Mouse (Mus musculus): ENCODE results near the gene D6Wsu163e. TPM values are rescaled to one million over a fixed set of nuclear protein-coding genes. Genes with fewer than 3 reads are reported as not detected.
A peak's percentile ranks its signal among the peaks of the same experiment; 100 is the strongest.

The D6Wsu163e gene
- polyA plus RNA-seq, 1 experiment from 2014 or later, result 32.5 TPM

GRCm38 (mm10) chr6:126940451-126940850 lies 689 bp downstream of the D6Wsu163e start:
- H3K4me3 ChIP-seq (replicated peaks; ENCODE audit: low read length), result peak overlapping the region; percentile 69
- H3K27me3 ChIP-seq (ENCODE audit: control insufficient read depth, insufficient read depth, low read length), result no peaks in the 10 kb centered on the region
- DNase-seq (ENCODE audit: low spot score) (peak; percentile 40), ATAC-seq (ENCODE audit: low FRiP score) (no peak)
- peak overlapping the region; percentile 66 for H3K9ac ChIP-seq
- peaks cover 31% of the 10 kb centered on the region for H3K36me3 ChIP-seq (replicated peaks; ENCODE audit: control insufficient read depth, insufficient read depth)
- H3K4me2 ChIP-seq (replicated peaks), result peak overlapping the region; percentile 94
- no peaks in the 10 kb centered on the region for H3K9me3 ChIP-seq (ENCODE audit: control insufficient read depth, low read length)
- H3K4me1 ChIP-seq (replicated peaks; ENCODE audit: control insufficient read depth, insufficient read depth, low read length), result peaks cover 16% of the 10 kb centered on the region
- 6% methylated on average over 5 of the region's 5 CpGs for WGBS
- no peak overlapping the region; the same call in 1 of the 2 replicates for H3K27ac ChIP-seq

- Histone ChIP-seq H3K4me1 (replicated peaks; ENCODE audit: control insufficient read depth, insufficient read depth, low read length) (no peaks in the 10 kb centered on the region), H3K27ac (no peak overlapping the region), H3K36me3 (replicated peaks; ENCODE audit: control insufficient read depth, insufficient read depth) (peaks cover 73% of the 10 kb centered on the region), H3K9me3 (ENCODE audit: control insufficient read depth, low read length) (no peaks in the 10 kb centered on the region), H3K27me3 (ENCODE audit: control insufficient read depth, insufficient read depth, low read length) (no peaks in the 10 kb centered on the region), H3K4me2 (replicated peaks) (no peak overlapping the region), H3K9ac (no peak overlapping the region), H3K4me3 (replicated peaks; ENCODE audit: low read length) (no peak overlapping the region)
- ATAC-seq (ENCODE audit: low FRiP score) (no peak), DNase-seq (ENCODE audit: low spot score) (peak; percentile 73)
- WGBS, result 91% methylated on average over 4 of the region's 4 CpGs
Observed at GRCm38 (mm10) chr6:126948336-126948735, 8.6 kb downstream of the D6Wsu163e start.

- H3K4me1 ChIP-seq (replicated peaks; ENCODE audit: control insufficient read depth, insufficient read depth, low read length), result no peaks in the 10 kb centered on the region
- peaks cover 66% of the 10 kb centered on the region for H3K36me3 ChIP-seq (replicated peaks; ENCODE audit: control insufficient read depth, insufficient read depth)
- no peak overlapping the region for H3K4me3 ChIP-seq (replicated peaks; ENCODE audit: low read length)
- ATAC-seq (ENCODE audit: low FRiP score) (0 out of 2 replicates have a peak, but pooled peaks have one; percentile 46), DNase-seq (ENCODE audit: low spot score) (peak; percentile 91)
- no peak overlapping the region for H3K27ac ChIP-seq
- 9% methylated on average over 10 of the region's 10 CpGs for WGBS
- no peak overlapping the region for H3K9ac ChIP-seq
- H3K9me3 ChIP-seq (ENCODE audit: control insufficient read depth, low read length), result no peaks in the 10 kb centered on the region
- no peaks in the 10 kb centered on the region for H3K27me3 ChIP-seq (ENCODE audit: control insufficient read depth, insufficient read depth, low read length)
- no peak overlapping the region for H3K4me2 ChIP-seq (replicated peaks)
Observed at GRCm38 (mm10) chr6:126955734-126956133, 16.0 kb downstream of the D6Wsu163e start.

GRCm38 (mm10) chr6:126961371-126962018 lies 21.7 kb downstream of the D6Wsu163e start:
- Histone ChIP-seq H3K9me3 (ENCODE audit: control insufficient read depth, low read length) (no peaks in the 10 kb centered on the region), H3K27me3 (ENCODE audit: control insufficient read depth, insufficient read depth, low read length) (no peaks in the 10 kb centered on the region), H3K9ac (no peak overlapping the region), H3K4me3 (replicated peaks; ENCODE audit: low read length) (no peak overlapping the region), H3K4me1 (replicated peaks; ENCODE audit: control insufficient read depth, insufficient read depth, low read length) (no peaks in the 10 kb centered on the region), H3K36me3 (replicated peaks; ENCODE audit: control insufficient read depth, insufficient read depth) (peaks cover 57% of the 10 kb centered on the region), H3K4me2 (replicated peaks) (no peak overlapping the region), H3K27ac (no peak overlapping the region)
- WGBS, result 90% methylated on average over 8 of the region's 8 CpGs
- no peak for DNase-seq (ENCODE audit: low spot score)
- no peak for ATAC-seq (ENCODE audit: low FRiP score)

GRCm38 (mm10) chr6:126962709-126963108 lies 22.9 kb downstream of the D6Wsu163e start:
- H3K36me3 ChIP-seq (replicated peaks; ENCODE audit: control insufficient read depth, insufficient read depth), result peaks cover 57% of the 10 kb centered on the region
- no peak for DNase-seq (ENCODE audit: low spot score)
- no peak overlapping the region for H3K9ac ChIP-seq
- no peak overlapping the region for H3K4me3 ChIP-seq (replicated peaks; ENCODE audit: low read length)
- H3K9me3 ChIP-seq (ENCODE audit: control insufficient read depth, low read length), result no peaks in the 10 kb centered on the region
- no peak overlapping the region for H3K4me2 ChIP-seq (replicated peaks)
- WGBS, result 89% methylated on average over 5 of the region's 5 CpGs
- no peak for ATAC-seq (ENCODE audit: low FRiP score)
- no peak overlapping the region for H3K27ac ChIP-seq
- no peaks in the 10 kb centered on the region for H3K27me3 ChIP-seq (ENCODE audit: control insufficient read depth, insufficient read depth, low read length)
- H3K4me1 ChIP-seq (replicated peaks; ENCODE audit: control insufficient read depth, insufficient read depth, low read length), result no peaks in the 10 kb centered on the region

GRCm38 (mm10) chr6:126963426-126963825 lies 23.7 kb downstream of the D6Wsu163e start:
- H3K36me3 ChIP-seq (replicated peaks; ENCODE audit: control insufficient read depth, insufficient read depth), result peaks cover 57% of the 10 kb centered on the region
- 89% methylated on average over 9 of the region's 9 CpGs for WGBS

GRCm38 (mm10) chr6:126966241-126967026 lies 26.7 kb downstream of the D6Wsu163e start:
- ATAC-seq (ENCODE audit: low FRiP score), result no peak
- no peak overlapping the region for H3K4me2 ChIP-seq (replicated peaks)

More at GRCm38 (mm10) chr6:126963426-126963825, 23.7 kb downstream of the D6Wsu163e start:
- Histone ChIP-seq H3K9ac (no peak overlapping the region), H3K27me3 (ENCODE audit: control insufficient read depth, insufficient read depth, low read length) (no peaks in the 10 kb centered on the region), H3K4me1 (replicated peaks; ENCODE audit: control insufficient read depth, insufficient read depth, low read length) (no peaks in the 10 kb centered on the region), H3K4me3 (replicated peaks; ENCODE audit: low read length) (no peak overlapping the region), H3K27ac (no peak overlapping the region), H3K9me3 (ENCODE audit: control insufficient read depth, low read length) (no peaks in the 10 kb centered on the region), H3K4me2 (replicated peaks) (no peak overlapping the region)
- ATAC-seq (ENCODE audit: low FRiP score) (no peak), DNase-seq (ENCODE audit: low spot score) (no peak)

GRCm38 (mm10) chr6:126981539-126982234 lies 41.9 kb downstream of the D6Wsu163e start:
- WGBS, result 80% methylated on average over 5 of the region's 5 CpGs
- peaks cover 3% of the 10 kb centered on the region; the same call in 1 of the 2 replicates for H3K36me3 ChIP-seq (replicated peaks; ENCODE audit: control insufficient read depth, insufficient read depth)
- ATAC-seq (ENCODE audit: low FRiP score), result no peak

More at GRCm38 (mm10) chr6:126966241-126967026, 26.7 kb downstream of the D6Wsu163e start:
- H3K4me1 ChIP-seq (replicated peaks; ENCODE audit: control insufficient read depth, insufficient read depth, low read length), result no peaks in the 10 kb centered on the region
- no peak overlapping the region for H3K4me3 ChIP-seq (replicated peaks; ENCODE audit: low read length)
- peaks cover 68% of the 10 kb centered on the region for H3K36me3 ChIP-seq (replicated peaks; ENCODE audit: control insufficient read depth, insufficient read depth)
- WGBS, result 92% methylated on average over 14 of the region's 14 CpGs
- no peak overlapping the region for H3K27ac ChIP-seq
- no peak for DNase-seq (ENCODE audit: low spot score)
- no peaks in the 10 kb centered on the region for H3K9me3 ChIP-seq (ENCODE audit: control insufficient read depth, low read length)
- H3K27me3 ChIP-seq (ENCODE audit: control insufficient read depth, insufficient read depth, low read length), result no peaks in the 10 kb centered on the region
- no peak overlapping the region for H3K9ac ChIP-seq

GRCm38 (mm10) chr6:126993676-126994075 lies 53.9 kb downstream of the D6Wsu163e start:
- ATAC-seq (ENCODE audit: low FRiP score) (no peak), DNase-seq (ENCODE audit: low spot score) (no peak)
- Histone ChIP-seq H3K4me3 (replicated peaks; ENCODE audit: low read length) (no peak overlapping the region), H3K9me3 (ENCODE audit: control insufficient read depth, low read length) (no peaks in the 10 kb centered on the region), H3K27me3 (ENCODE audit: control insufficient read depth, insufficient read depth, low read length) (no peaks in the 10 kb centered on the region), H3K4me1 (replicated peaks; ENCODE audit: control insufficient read depth, insufficient read depth, low read length) (no peaks in the 10 kb centered on the region), H3K4me2 (replicated peaks) (no peak overlapping the region), H3K27ac (no peak overlapping the region), H3K36me3 (replicated peaks; ENCODE audit: control insufficient read depth, insufficient read depth) (no peaks in the 10 kb centered on the region), H3K9ac (no peak overlapping the region)
- WGBS, result 68% methylated on average over 2 of the region's 2 CpGs

More at GRCm38 (mm10) chr6:126981539-126982234, 41.9 kb downstream of the D6Wsu163e start:
- Histone ChIP-seq H3K9me3 (ENCODE audit: control insufficient read depth, low read length) (no peaks in the 10 kb centered on the region), H3K27ac (no peak overlapping the region), H3K4me2 (replicated peaks) (no peak overlapping the region), H3K27me3 (ENCODE audit: control insufficient read depth, insufficient read depth, low read length) (no peaks in the 10 kb centered on the region), H3K9ac (no peak overlapping the region), H3K4me1 (replicated peaks; ENCODE audit: control insufficient read depth, insufficient read depth, low read length) (no peaks in the 10 kb centered on the region), H3K4me3 (replicated peaks; ENCODE audit: low read length) (no peak overlapping the region)
- no peak for DNase-seq (ENCODE audit: low spot score)

Measured in hindbrain, embryonic 14.5 days (tissue).